Mouse (Mus musculus) hindbrain, embryonic 12.5 days (tissue): ENCODE data around the gene Gbp10. TPM values are rescaled to one million over a fixed set of nuclear protein-coding genes. Genes with fewer than 3 reads are reported as not detected.
"Not testable (repeated sequence)": the region's sequence is repeated elsewhere in the genome, so short reads cannot be mapped to it uniquely, and the experiment has no call there.

Source experiments
- ATAC-seq: fragments of 200-750 bp; cut with Nextera tagmentation; 2 replicates; pipeline ENCODE4 v1.8.0; 2017; ENCODE audit warnings: moderate TSS enrichment; ENCODE audit not compliant: low FRiP score
- H3K27ac ChIP-seq: fragments of 300-500 bp; sonication (generic); 2 replicates; pipeline ENCODE4 v1.5.1; 2016; ENCODE audit warnings: mild to moderate bottlenecking
- H3K27me3 ChIP-seq: fragments of 300-500 bp; sonication (generic); 2 replicates; pipeline ENCODE4 v1.6.1; 2016; ENCODE audit warnings: mild to moderate bottlenecking
- H3K36me3 ChIP-seq: fragments of 300-500 bp; sonication (generic); 2 replicates; pipeline ENCODE4 v1.6.1; 2016; ENCODE audit warnings: mild to moderate bottlenecking
- H3K4me1 ChIP-seq: fragments of 300-500 bp; sonication (generic); 2 replicates; pipeline ENCODE4 v1.6.1; 2016
- H3K4me2 ChIP-seq: fragments of 300-500 bp; sonication (generic); replicated peaks from 2 replicates; pipeline ENCODE4 v1.6.1; 2016; ENCODE audit warnings: mild to moderate bottlenecking
- H3K4me3 ChIP-seq: fragments of 300-500 bp; sonication (generic); 2 replicates; pipeline ENCODE4 v1.5.1; 2016; ENCODE audit warnings: mild to moderate bottlenecking
- H3K9ac ChIP-seq: fragments of 300-500 bp; sonication (generic); 2 replicates; pipeline ENCODE4 v1.6.1; 2016; ENCODE audit warnings: mild to moderate bottlenecking, moderate library complexity
- H3K9me3 ChIP-seq: fragments of 300-500 bp; sonication (generic); replicated peaks from 2 replicates; pipeline ENCODE4 v1.6.1; 2016; ENCODE audit warnings: mild to moderate bottlenecking
- WGBS: fragments of 180-500 bp; shearing (Covaris S2); methylation state at CpG from one replicate; pipeline ENCODE4 v1.1.7; 2016; 5-methylcytosine and 5-hydroxymethylcytosine counted together
- polyA plus RNA-seq: library from polyadenylated mRNA; unstranded; fragments of >200 nt; fragmentation: Nextera tagmentation; extraction: Ambion mirVana; gene quantifications from 2 replicates; pipeline ENCODE4 v1.2.1, GENCODE M21; 2016

The Gbp10 gene
- 0.40 and 0.61 TPM in 2 replicates for polyA plus RNA-seq

- not testable (repeated sequence) for H3K27ac ChIP-seq, H3K4me1 ChIP-seq, H3K36me3 ChIP-seq, H3K4me2 ChIP-seq, H3K4me3 ChIP-seq, H3K9me3 ChIP-seq, H3K27me3 ChIP-seq, ATAC-seq, H3K9ac ChIP-seq
Observed at GRCm38 (mm10) chr5:105239483-105240047, at the start of gene Gbp10. TSS of gene Gbp10 (minus strand) at chr5:105239533.

DNA sequence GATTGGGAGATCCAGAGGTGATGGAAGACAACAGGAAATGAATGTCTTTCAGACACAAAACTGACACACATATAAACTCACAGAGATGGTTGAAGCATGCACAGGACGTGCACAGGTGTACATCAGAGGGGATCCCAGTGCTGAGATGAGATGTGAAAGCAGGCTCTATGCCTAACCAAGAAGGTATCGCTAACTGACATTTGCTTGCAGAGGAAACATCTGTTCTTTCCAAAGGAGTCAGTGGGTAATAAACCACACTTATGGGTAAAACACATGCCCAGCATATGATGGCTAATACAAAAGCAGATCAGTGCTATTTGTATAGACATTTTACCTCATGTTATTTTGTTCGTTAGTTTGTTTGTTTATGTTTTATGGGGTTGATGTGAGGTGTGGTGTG is 21.3 kb upstream of the Gbp10 start:
- ATAC-seq, result not testable (repeated sequence)
- no CpG with 5 or more reads among the region's 3 CpGs for WGBS

DNA sequence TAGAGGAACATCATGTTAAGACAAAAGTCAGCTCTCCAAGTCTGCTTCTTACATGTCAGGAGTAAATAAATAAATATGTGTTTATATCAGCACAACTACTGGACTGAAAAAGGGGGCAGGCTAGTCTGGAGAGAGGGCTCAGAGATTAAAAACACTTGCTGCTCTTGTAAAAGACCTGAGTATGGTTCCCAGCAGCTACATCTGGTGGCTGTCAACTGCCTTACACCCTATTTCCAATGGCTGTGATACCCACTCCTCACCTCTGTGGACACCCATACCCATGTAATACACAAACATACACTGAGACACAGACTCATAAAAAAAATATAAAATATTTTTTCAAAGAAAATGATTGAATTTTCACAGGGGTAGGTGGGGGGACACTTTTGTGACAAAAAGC is 13.2 kb upstream of the Gbp10 start:
- Histone ChIP-seq H3K27ac (no peak overlapping the region), H3K9ac (no peak overlapping the region), H3K27me3 (no peaks in the 10 kb centered on the region), H3K4me2 (no peak overlapping the region), H3K4me1 (no peaks in the 10 kb centered on the region), H3K9me3 (no peaks in the 10 kb centered on the region), H3K4me3 (no peak overlapping the region), H3K36me3 (no peaks in the 10 kb centered on the region)
- no peak for ATAC-seq

More for the DNA sequence above, 21.3 kb upstream of the Gbp10 start:
- H3K4me3 ChIP-seq, H3K9ac ChIP-seq, H3K4me2 ChIP-seq, H3K4me1 ChIP-seq, H3K27ac ChIP-seq, H3K27me3 ChIP-seq, H3K9me3 ChIP-seq, H3K36me3 ChIP-seq: not testable (repeated sequence)

GRCm38 (mm10) chr5:105244741-105245140 is 5.4 kb upstream of the Gbp10 start:
- H3K27me3 ChIP-seq, H3K27ac ChIP-seq, ATAC-seq, H3K4me3 ChIP-seq, H3K9ac ChIP-seq, H3K9me3 ChIP-seq, H3K36me3 ChIP-seq, H3K4me1 ChIP-seq, H3K4me2 ChIP-seq: not testable (repeated sequence)
- WGBS, result 82% methylated on average over 3 of the region's 3 CpGs

DNA sequence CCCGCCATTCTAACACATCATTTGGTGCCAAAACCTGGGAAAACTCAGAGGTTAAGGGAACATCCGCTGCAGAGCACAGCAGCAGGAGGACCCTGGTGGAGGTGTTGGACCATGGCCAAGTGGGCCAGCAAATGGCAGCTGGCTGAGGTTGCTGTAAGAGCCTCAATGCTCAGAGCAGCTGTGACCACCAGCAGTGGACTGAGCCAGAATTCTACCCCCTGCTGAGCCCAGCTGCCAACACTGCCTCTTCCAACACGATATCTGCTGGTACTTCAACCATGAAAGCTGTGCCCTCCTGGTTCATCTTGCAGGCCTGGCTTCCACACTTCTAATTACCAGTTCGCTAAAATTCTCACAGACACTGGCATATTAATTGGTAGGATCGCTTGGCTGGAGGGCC is 1.6 kb upstream of the Gbp10 start:
- not testable (repeated sequence) for H3K9me3 ChIP-seq, H3K36me3 ChIP-seq, H3K27ac ChIP-seq, H3K27me3 ChIP-seq, H3K9ac ChIP-seq, H3K4me1 ChIP-seq, ATAC-seq, H3K4me3 ChIP-seq, H3K4me2 ChIP-seq
- 70% methylated on average over 5 of the region's 5 CpGs for WGBS

DNA sequence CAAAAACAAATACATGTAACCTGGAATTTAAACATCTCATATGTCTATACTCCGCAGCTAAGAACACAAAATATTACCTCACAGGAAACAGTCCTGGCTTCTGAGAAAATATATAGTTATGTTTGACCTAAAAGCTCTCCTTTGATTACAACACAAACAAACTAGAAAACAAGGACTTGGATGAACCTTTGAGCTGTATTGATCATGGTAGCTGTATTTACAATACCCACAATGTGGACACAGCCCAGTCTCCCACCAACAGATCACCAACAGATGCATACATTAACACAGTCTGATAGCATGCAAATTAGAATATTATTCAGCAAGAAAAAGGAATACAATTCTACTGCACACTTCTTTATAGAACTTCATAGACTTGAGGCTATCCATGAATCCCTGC is 931 bp downstream of the Gbp10 start:
- not testable (repeated sequence) for H3K27ac ChIP-seq, H3K27me3 ChIP-seq, H3K36me3 ChIP-seq, H3K9ac ChIP-seq, H3K4me1 ChIP-seq, H3K4me2 ChIP-seq, H3K9me3 ChIP-seq, ATAC-seq, H3K4me3 ChIP-seq
- WGBS, result 84% methylated on average over 1 of the region's 1 CpGs

- H3K4me1 ChIP-seq, H3K9me3 ChIP-seq, H3K27me3 ChIP-seq, H3K27ac ChIP-seq, ATAC-seq, H3K36me3 ChIP-seq, H3K4me2 ChIP-seq, H3K9ac ChIP-seq, H3K4me3 ChIP-seq: not testable (repeated sequence)
- 82% methylated on average over 3 of the region's 3 CpGs for WGBS
Observed at GRCm38 (mm10) chr5:105236040-105236439, 3.3 kb downstream of the Gbp10 start.

- not testable (repeated sequence) for H3K36me3 ChIP-seq, H3K4me1 ChIP-seq, H3K9ac ChIP-seq, H3K27ac ChIP-seq, H3K4me2 ChIP-seq, H3K27me3 ChIP-seq, ATAC-seq, H3K9me3 ChIP-seq, H3K4me3 ChIP-seq
- WGBS, result 83% methylated on average over 1 of the region's 3 CpGs
Observed at GRCm38 (mm10) chr5:105208957-105209356, 30.4 kb downstream of the Gbp10 start.

DNA sequence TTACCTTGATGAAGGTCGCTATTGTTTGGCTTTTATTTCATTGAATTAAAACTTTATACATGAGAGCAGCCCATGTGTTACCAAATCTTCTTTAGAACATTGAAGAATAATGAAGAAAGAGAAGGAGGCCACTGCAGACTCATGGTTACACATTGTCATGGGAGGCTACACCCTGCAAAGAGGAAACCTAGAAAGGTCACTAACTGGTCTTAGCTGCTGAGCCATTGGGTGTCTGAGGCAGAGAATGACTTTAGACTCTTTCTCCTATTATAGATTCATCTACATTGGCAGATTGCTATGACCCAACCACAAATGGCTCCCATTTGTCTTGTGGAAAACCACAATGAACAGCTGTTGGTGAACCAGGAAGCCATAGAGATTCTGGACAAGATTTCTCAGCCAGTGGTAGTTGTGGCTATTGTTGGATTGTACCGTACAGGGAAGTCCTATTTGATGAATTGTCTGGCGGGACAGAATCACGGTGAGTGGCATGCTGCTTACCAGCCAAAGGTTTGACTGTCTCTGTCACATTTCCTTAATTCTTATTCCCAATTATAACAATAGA is 38.5 kb downstream of the Gbp10 start:
- not testable (repeated sequence) for H3K27ac ChIP-seq, H3K4me2 ChIP-seq, ATAC-seq, H3K4me3 ChIP-seq, H3K27me3 ChIP-seq, H3K9ac ChIP-seq, H3K9me3 ChIP-seq, H3K36me3 ChIP-seq, H3K4me1 ChIP-seq
- WGBS, result 89% methylated on average over 4 of the region's 4 CpGs

DNA sequence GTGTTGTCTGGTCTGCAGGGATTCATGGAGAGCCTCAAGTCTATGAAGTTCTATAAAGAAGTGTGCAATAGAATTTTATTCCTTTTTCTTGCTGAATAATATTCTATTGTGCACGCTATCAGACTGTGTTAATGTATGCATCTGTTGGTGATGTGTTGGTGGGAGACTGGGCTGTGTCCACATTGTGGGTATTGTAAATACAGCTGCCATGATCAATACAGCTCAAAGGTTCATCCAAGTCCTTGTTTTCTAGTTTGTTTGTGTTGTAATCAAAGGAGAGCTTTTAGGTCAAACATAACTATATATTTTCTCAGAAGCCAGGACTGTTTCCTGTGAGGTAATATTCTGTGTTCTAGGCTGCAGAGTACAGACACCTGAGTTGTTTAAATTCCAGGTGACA is 40.2 kb downstream of the Gbp10 start:
- H3K9ac ChIP-seq, H3K9me3 ChIP-seq, H3K36me3 ChIP-seq, H3K4me1 ChIP-seq, H3K27ac ChIP-seq, H3K4me3 ChIP-seq, ATAC-seq, H3K4me2 ChIP-seq, H3K27me3 ChIP-seq: not testable (repeated sequence)
- WGBS, result 93% methylated on average over 1 of the region's 1 CpGs

DNA sequence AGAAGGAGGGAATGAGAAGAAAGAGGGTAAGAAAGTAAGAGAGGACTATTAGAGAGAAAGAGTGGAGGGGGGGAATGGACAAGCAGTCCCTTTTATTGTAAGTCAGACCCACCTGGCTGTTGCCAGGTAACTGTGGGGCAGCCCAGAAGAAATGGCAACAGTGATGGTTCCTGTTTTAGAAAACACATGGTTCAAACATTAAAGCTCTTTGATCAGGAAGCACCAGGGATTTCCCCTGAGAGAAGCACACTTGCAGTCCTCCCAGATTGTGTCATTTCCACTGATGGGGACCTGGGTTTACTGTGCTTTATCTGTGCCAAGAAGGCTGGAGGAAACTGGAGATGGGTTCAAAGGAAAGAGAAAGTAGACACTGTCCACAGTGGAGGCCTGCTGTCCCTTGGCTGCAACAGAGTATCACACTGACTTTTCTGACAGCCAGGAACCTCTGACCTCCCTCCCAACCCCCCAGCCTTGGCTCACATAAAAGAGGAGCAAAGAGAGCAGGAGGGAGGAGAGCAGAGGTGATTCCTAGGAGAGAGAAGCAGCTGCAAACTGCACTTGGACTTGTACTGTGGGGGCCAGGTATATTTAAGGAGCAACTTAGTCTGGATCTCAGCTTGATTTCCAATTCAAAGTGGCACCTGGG is 41.3 kb downstream of the Gbp10 start:
- not testable (repeated sequence) for H3K4me2 ChIP-seq, H3K9ac ChIP-seq, H3K4me3 ChIP-seq, H3K36me3 ChIP-seq, H3K27me3 ChIP-seq, H3K4me1 ChIP-seq, H3K27ac ChIP-seq, ATAC-seq, H3K9me3 ChIP-seq

DNA sequence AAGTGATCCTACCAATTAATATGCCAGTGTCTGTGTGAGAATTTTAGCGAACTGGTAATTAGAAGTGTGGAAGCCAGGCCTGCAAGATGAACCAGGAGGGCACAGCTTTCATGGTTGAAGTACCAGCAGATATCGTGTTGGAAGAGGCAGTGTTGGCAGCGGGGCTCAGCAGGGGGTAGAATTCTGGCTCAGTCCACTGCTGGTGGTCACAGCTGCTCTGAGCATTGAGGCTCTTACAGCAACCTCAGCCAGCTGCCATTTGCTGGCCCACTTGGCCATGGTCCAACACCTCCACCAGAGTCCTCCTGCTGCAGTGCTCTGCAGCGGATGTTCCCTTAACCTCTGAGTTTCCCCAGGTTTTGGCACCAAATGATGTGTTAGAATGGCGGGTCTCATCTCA is 43.0 kb downstream of the Gbp10 start:
- WGBS, result 80% methylated on average over 5 of the region's 5 CpGs

GRCm38 (mm10) chr5:105192536-105192935 is 46.8 kb downstream of the Gbp10 start:
- ATAC-seq, H3K36me3 ChIP-seq, H3K27me3 ChIP-seq, H3K27ac ChIP-seq, H3K4me2 ChIP-seq, H3K9me3 ChIP-seq, H3K9ac ChIP-seq, H3K4me1 ChIP-seq, H3K4me3 ChIP-seq: not testable (repeated sequence)
- 86% methylated on average over 2 of the region's 2 CpGs for WGBS

More for the DNA sequence above, 43.0 kb downstream of the Gbp10 start:
- H3K27me3 ChIP-seq, H3K4me2 ChIP-seq, ATAC-seq, H3K4me3 ChIP-seq, H3K27ac ChIP-seq, H3K36me3 ChIP-seq, H3K9ac ChIP-seq, H3K4me1 ChIP-seq, H3K9me3 ChIP-seq: not testable (repeated sequence)
